Mouse (Mus musculus): Measurements from ENCODE around the gene Slc44a5.
"Not testable (repeated sequence)": the region's sequence is repeated elsewhere in the genome, so short reads cannot be mapped to it uniquely, and the experiment has no call there.

The Slc44a5 gene

DNA sequence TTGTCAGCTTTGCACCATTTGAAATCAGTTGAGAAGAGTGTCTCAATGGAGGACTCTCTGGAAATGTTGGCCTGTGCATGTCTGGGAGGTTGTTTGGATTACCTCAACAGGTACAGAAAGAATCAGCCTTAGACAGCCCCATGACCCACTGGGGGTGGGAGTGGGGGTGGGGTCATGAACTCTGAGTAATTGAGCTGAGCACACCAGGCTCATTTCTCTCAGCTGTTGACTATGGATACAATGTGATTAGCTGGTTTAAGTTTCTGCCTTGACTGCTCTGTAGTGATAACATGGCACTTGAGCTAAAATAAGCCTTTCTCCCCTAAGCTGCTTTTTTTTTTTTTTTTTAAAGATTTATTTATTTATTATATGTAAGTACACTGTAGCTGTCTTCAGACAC, 242.5 kb downstream of the Slc44a5 start:
- no peak for DNase-seq (ENCODE audit: low spot score)

DNA sequence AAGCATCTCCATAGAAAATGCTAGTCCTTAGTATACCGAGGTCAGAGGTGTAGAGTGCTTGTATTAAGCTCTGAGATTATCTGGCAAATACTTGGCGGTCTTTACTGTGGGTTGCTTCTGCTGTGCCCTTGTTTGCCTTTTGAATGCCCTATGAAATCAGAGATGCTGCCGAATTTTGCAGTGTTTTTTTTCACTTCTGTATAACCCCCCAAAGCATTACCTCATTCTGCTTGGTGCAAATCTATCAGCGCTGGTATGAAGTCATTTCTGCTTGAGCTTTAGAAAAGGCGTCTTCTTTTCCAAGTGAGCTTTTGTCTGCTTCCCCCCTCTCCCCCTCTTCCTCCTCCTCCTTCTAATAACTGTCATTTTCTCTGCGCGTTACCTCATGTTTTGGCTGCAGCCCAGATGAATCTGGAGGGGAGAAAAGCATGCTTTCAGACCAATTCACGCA, 248.9 kb downstream of the Slc44a5 start:
- no peak for DNase-seq (ENCODE audit: low spot score)

DNA sequence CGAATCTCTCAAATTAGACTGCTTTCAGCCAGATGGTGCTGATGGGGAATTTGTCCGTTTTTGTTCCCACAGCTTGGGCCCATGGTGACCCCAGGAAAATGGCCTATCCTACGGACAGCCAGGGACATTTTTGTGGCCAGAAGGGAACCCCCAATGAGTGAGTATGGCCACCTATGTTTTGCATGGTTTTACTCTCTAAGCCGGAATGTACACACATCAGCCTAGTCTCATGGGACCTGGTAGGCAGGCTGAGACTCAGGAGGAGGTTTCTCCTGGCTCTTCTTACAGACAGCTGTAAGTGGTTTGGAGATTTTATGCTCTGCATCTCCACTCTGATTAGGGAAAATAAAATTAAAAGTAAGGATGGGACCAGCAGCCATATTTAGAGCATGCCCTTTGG, 249.5 kb downstream of the Slc44a5 start:
- DNase-seq (ENCODE audit: low spot score), result no peak

DNA sequence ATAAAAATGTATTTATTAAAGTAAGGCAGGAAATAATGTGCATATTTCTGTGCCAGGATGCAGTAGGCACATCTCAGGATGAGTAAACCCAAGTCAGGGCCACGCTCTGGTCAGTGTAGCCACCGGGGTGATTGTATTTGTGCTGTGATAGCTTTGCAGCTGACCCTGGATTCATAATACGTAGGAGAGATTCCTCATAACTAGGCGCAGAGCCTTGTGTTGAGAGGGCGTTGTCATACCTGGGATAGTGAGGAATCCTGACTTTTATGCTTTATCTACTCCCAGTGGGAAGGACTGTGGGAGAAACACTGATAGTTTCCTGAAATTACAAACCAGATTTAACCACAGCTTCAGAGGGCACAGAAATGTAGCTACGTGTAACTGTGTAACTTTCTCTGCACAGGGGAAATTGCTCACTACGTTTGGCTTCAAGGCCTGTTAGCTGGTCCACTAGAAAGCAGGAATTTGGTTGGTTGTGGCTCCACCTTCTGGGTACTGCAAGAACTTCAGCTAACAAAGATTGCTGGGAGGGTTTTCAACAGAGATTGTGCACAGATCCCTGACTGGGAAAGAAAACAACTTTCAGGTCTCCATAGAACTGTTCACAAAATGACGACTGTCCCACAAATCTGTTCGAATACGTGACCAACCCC, 253.0 kb downstream of the Slc44a5 start:
- DNase-seq (ENCODE audit: low spot score), result no peak

DNA sequence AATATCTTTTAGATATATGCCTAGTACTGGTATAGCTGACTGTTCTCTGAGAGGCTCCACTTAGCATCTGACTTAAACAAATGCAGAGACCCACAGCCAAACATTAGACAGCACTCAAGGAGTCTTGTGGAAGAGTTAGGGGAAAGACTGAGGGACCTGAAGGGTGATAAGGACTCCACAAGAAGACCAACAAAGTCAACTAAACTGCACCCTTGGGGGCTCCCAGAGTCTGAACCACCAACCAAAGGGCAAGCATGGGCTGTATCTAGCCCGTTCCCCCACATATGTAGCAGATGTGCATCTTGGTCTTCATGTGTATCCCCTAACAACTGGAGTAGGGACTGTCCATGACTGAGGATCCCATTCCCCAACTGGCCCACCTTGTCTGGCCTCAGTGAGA, 271.7 kb downstream of the Slc44a5 start:
- no peak for DNase-seq (ENCODE audit: low spot score)

DNA sequence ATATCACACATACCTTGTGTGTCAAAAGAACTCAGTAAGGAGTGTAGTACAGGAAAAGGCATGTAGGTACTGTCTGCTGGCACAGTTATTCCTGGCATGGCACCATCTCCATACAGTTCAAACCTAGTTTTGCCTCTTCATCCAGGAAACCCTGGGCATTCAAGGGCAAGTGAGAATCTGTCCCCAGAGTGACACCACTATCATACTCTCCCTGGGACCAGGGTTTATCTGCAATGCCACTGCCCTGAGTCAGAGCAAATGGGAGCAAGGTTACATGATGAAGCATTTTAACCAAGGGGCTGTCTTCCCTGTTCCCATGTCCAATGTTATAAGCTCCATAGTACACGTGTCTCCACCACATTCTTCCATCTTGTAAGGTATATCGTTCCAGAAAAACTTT, 278.2 kb downstream of the Slc44a5 start:
- no peak for DNase-seq (ENCODE audit: low spot score)

DNA sequence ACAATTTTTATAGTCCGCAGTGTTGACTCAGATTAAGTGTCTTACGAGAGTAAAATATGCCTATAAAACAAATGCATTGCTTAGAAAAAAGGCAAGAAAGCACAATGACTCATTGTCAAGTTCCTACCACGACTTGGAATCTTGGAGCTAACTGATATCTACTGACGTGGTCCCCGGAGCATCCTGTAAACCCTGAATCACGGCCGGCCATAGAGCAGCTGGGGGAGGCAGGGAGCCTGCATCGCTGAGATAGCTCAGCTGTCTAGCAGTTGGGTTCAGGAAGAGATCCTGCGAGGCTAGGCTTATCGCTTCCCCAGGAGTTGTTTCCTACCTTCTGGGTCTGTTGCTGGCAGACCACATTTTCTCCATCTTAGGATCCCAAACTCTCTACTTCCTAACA, 279.0 kb downstream of the Slc44a5 start:
- DNase-seq (ENCODE audit: low spot score), result no peak

DNA sequence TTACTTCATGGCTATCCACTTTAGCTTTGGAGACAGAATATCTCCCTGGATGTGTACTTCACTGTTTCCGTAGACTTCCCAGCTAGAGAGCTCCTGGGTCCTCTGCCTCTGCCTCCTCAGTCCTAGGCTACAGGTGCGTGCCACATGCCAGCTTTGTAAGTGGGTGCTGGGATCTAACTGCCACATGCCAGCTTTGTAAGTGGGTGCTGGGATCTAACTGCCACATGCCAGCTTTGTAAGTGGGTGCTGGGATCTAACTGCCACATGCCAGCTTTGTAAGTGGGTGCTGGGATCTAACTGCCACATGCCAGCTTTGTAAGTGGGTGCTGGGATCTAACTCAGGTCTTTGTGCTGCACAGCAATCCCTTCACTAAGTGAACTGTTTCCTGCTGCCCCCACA, 281.0 kb downstream of the Slc44a5 start:
- DNase-seq (ENCODE audit: low spot score), result not testable (repeated sequence)

DNA sequence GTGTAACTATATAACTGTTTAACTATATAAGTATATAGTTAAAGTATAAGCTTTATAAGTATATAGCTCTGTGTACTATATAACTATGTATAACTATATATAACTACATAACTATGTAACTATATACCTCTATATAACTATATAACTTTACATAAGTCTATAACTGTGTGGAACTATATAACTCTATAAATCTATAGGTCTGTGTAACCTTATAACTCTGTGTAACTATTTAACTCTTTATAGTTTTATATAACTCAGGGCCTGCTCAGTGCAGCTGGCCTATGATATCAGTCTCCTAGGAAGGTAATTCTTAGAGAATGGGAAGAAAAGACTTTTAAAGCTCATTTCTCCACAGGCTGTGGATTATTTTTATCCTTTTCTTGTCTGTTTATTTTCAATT, 284.1 kb downstream of the Slc44a5 start:
- no peak for DNase-seq (ENCODE audit: low spot score)

DNA sequence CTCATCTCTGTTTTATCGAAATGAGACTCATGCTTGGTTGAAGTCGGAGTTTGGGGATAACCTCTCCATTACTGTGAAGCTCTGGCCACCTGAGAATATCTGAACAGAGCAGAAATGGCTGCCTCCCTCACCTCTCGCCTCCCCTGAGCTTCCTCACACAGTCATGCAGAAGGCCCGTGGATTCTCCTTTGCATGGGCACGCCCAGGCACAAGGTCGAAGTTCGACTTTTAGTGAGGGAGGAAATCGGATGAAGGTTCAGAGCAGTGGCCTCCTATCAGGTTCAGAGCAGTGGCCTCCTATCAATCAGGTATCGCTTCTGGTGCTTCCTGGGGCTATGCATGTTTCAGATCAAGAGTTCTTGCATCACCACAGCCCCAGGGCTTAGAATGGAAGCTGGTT, 295.1 kb downstream of the Slc44a5 start:
- no peak for DNase-seq (ENCODE audit: low spot score)

DNA sequence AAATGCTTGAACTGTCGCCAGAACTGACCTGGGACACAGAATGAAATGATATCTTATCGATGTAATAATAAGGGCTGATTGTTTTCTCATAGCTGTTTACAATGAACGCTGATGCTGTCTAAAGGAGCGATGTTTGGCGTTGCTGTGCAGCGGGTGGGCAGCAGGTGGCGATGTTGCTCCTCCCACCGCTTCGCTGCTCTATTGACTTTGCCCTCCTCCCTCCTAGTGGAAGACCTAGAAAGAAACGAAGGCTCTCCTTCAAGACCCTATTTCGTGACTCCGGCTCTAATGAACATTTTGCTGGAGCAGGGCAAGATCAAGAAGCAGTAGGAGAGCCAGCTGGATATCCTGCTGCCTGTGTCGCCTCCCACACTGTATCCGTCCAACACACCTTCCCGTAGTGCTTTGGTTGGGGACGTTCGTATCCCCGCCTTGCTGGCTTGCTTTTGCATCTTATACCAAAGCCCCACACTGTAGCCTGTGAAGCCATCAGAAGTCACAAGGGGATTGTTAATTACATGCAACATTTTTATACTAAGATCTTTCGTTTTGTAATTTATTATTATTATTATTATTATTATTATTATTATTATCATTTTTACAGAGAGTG, 296.6 kb downstream of the Slc44a5 start:
- no peak for DNase-seq (ENCODE audit: low spot score)

DNA sequence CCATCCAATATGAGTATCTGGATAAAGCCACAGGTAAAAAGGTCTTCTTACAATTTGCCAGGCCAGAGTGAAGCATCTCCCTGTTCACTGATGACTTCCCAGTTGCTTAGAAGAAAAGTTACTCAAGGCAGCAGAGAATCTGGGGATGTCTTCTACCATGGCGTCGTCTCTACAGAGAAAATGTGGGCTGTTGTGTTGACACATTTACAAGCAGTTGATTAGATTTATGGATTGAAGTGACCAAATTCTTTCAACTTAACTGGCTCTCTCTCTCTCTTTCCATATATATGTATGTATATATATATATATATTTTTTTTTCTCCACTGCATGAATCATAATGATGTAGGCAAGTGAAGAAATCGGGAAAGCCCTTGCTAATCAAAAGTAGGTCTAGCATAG, 301.4 kb downstream of the Slc44a5 start:
- no peak for DNase-seq (ENCODE audit: low spot score)

DNA sequence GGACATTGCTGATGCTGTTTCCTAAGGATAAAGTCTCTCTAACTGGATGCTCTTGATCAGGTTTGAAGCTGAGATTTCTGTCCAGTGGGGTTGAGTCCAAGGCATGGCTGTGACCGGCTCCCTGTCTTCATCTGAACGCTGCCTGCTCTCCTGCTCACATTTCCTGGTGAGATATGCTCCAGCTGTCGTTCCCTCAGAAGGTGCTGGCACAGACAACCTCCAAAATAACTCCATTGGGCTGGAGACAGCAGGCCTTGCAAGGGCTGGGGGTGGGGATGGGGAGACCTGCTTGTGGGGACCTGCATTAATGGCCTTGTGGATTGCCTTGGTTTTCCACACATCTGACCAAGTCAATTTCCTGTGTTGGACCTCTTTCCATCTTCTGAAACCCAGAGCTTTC, 311.0 kb downstream of the Slc44a5 start:
- DNase-seq (ENCODE audit: low spot score), result no peak

DNA sequence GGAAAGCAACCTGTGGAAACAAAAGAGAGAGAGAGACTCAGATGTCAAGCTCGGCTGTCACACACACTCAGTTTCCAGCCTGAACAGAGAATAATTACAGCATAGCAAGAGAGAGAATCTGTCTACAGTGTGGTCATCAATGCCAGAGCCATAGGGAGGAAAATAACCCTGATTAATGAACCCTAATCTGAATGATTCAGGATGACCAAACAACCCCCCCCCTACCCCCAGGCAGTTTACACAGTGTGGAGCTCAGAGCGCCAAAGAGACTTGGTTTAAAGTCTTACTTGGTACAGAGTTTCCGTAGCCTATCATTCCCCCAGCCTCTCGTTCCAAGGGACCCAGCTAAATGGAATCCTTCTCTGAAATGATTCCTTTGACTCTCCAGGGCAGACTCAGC, 312.1 kb downstream of the Slc44a5 start:
- DNase-seq (ENCODE audit: low spot score), result no peak

DNA sequence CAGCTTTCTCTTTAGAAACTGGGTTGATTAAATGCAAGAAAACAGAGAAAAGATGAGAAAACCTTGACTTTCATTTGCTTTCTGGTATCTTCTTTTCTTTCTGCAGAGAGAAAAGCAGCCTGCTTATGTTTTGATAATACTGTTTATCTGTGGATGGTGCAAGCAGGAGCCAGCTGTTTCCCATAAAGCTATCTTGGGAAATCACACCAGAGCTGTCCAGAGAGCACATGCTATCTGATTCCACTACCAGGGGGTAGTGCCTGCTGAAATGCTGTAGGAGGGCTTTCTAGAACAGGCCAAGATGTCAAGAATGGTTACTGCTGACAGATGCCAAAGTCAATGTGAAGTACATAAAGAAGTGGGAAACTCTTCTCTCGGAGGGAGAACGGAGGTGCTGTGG, 314.0 kb downstream of the Slc44a5 start:
- no peak for DNase-seq (ENCODE audit: low spot score)

DNA sequence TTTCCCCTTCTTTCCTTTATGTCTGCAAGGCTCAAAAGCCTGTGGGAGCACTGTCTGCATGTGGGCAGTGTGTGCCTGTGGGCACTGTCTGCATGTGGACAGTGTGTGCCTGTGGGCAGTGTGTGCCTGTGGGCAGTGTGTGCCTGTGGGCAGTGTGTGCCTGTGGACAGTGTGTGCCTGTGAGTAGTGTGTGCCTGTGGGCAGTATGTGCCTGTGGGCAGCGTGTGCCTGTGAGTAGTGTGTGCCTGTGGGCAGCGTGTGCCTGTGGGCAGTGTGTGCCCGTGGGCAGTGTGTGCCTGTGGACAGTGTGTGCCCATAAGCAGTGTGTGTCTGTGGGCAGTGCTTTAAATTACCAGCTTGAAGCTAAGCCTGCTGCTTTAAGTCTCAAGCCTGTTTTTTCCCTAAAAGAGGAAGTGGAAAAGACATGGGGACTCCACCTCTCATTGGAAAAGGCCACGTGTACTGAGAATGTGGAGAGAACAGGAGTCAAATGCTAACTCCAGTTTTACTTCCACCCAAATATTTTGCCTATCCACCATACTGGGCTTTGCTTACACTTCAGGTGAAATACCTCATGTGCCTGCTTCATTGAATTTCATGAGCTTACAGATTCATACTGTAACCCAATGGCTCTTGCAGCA, 315.3 kb downstream of the Slc44a5 start:
- no peak for DNase-seq (ENCODE audit: low spot score)

DNA sequence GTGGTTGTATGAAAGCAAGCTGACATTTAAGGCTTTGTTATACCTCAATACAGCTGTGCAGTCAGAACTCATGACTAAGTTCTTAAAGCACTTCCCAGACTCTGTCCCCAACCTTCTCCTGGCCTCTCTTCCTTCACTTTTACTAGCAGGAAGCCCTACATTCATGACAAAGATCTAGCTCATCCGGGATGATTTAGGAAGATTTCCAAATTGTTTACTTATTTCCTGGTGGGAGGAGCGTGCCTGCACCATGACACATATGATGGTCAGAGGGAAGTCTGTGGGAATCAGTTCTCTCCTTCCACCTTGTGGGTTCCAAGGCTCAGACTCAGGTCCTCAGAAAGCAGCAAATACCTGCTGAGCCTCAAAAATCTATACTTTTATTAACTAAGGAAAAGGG, 317.1 kb downstream of the Slc44a5 start:
- no peak for DNase-seq (ENCODE audit: low spot score)

DNA sequence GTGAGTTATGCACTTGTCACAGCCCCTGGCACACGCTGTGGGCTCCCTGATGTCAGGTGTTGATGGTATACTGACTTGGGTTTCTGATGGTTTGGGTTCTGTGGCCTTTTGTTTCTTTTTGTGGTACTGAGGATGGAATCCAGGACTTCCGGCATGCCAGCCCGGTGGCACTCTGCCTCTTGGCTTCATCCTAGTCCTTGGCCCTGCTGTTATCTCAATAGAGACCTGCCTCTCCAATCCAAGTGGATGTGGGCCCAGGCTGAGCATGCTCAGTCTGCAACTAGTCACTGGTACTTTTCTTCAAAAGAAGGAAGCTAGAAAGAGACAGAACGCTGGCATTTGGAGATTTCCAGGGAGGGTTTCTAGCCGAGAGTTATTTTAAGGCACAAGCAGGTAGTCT, 318.9 kb downstream of the Slc44a5 start:
- no peak for DNase-seq (ENCODE audit: low spot score)

DNA sequence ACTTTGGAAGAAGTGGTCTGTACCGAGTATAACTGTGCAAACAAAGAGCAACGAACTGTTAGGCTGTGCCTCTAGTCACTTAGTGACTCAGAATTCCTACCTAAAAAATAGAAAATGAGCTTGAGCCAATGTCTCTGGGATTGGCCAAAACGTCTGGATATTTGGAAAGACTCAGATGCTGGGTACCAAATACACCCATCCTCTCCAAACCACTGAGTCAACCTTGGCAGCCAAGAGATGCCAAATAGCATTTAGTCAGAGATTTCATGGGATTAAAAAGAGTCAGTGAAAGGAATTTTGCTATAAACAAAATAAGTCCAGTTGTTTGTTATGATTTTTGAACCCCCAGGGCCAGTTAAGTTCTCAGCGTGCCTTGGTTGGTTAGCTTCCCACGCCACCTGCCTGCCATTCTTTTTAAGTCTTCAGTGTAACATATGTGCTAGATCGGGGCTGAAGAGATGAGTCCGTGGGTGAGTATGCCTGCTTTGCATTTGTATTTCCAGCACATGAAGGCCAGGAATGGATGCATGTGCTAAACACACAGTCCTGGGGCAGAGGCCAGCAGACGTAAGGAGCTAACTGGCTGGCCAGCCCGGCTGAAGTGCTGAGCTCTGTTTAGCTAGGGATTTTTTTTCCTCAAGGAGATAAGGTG, 320.7 kb downstream of the Slc44a5 start:
- DNase-seq (ENCODE audit: low spot score), result no peak

DNA sequence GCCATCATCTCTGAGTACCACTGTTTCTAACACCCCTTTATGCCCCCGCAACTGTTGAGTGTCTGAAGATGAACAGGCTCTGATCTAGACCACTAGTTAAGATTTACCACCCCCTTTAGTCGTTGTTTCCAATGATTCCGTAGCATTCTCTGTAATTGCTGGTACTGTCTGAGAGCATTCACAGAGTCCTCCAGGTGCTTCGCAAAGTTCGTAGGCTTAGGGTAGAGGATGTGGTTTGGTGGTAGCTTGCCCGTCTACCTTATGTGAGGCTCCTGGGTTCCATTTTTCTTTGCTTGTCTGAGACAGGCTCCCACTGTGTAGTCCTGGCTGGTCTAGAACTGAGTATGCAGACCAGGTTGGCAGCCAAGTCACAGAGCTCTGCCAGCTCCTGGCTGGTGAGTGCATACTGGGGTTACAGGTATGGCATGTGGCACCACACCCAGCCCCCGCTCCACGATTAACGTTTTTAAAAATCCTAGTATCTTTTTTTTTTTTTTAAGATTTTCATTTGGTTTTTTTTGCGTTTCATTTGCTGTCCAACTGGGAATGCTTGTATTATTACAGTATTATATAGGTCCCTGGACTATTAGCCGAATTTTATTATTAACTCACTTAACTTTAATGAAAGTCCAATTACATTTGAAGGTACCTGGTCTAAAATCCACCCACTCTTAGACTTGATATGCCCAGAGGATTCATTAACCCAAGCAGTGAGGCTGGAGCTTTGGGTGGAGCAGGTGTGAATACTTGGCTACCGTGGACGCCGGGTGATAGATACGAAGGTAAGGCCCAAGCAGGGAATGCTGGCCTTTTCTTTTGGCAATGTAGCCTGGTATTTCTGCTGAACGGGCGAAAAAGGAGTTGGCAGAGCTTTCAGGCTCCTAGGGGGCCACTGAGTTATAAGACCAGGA, 321.9 kb downstream of the Slc44a5 start:
- DNase-seq (ENCODE audit: low spot score), result no peak

DNA sequence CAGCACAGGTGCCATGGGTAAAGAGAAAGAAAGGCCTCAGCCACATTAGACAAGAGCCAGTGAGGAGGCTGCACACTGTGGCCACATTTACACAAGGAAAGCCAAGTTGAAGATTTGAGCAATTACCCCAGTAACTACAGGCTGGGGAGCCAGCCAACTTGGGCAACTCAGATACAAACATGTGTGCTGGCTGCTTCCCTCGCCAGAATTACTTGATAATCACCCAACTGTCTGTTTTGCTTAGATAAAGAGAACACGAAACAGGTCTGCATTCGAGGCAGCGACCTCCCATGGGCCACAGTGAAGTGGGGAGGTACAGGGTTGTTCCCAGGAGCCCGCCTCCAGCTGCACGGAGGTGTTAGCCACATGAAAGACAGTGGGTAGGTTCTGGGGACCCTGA, 324.3 kb downstream of the Slc44a5 start:
- DNase-seq (ENCODE audit: low spot score), result no peak

DNA sequence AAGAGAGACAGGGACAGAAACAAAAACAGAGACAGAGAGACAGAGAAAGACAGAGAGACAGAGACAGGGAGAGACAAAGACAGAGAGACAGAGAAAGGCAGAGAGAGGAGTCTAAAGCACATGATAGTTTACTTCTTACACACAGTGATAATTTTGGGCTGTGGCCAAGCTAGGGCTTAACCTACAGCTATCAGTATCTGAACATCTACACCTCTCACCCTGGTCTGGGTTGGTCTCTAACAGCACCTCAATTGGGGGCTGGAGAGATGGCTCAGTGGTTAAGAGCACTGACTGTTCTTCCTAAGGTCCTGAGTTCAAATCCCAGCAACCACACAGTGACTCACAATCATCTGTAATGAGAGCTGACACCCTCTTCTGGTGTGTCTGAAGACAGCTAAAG, 325.3 kb downstream of the Slc44a5 start:
- DNase-seq (ENCODE audit: low spot score), result no peak
